Mouse (Mus musculus) mesoderm, embryonic 11.5 days (tissue): ENCODE results near the gene Vps52.
"Not testable (repeated sequence)": the region's sequence is repeated elsewhere in the genome, so short reads cannot be mapped to it uniquely, and the experiment has no call there.

Experiments
- DNase-seq: peaks from one replicate; pipeline ENCODE4 v3.0.0-alpha.2; 2012; ENCODE audit warnings: low read depth, low spot score

The Vps52 gene

DNA sequence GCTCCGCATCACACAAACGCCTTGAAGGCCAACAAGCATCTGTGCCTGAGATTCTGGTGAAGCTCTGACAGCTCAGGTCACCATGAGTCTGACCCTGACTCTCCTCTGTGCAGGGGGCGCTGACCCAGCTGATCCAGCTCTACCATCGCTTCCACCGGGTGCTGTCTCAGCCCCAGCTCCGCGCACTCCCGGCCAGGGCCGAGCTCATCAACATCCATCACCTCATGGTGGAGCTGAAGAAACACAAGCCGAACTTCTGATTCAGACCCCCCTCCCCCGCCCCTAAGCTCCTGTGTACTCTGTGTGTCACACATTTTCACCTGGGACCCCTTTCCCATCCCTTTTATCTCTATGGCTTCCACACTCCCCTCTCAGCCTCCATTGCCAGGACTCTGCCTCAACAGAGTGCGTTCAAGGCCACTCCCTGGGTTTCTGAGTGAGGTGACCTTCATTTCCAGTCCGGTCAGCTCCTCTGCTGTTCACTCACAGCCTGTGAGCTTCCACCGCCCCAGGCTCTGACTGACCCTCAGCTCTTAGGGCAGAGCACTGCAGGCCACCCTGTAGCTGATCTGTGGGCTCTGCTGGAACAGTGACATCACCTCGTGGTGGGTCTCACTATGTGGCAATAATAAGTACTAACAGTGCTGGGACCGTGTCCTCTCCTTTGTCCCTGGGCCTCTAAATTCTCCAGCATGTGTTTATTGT, 10.4 kb downstream of the Vps52 start:
- DNase-seq = no peak

DNA sequence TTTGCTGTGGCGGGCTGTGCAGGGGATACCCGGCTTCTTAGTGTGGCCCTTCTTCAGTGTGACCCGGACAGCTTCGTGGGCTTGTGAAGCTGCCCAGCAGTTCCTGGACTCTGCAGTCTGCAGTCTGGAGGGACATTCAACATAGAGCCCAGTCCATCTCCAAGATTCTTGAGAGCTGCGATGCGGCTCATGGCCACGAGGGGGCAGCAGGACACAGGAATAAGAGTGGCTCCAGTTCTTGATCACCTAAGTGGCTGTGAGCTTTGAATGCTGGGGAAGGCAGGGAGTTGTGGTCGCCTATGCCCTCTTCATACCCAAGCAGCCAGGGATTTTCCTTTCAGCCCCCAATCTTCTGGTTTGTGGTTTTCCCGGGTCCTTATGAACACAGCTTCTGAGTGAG, 12.9 kb downstream of the Vps52 start:
- DNase-seq = peak; percentile 76

DNA sequence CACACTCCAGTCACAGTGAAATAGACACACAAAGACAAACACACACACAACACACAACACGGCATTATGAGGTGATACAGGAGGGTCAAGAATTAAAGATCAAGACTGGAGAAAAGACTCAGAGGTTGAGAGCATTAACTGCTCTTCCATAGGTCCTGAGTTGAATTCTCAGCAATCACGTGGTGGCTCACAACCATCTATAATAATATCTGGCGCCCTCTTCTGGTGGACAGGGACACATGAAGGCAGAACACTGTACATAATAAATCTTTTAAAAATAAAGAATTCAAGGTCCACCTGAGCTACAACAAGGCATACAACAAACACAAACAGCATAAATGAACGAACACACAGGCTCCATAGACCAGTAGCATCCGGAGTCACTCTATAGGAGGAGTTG, 13.3 kb downstream of the Vps52 start:
- DNase-seq = peak; percentile 69

DNA sequence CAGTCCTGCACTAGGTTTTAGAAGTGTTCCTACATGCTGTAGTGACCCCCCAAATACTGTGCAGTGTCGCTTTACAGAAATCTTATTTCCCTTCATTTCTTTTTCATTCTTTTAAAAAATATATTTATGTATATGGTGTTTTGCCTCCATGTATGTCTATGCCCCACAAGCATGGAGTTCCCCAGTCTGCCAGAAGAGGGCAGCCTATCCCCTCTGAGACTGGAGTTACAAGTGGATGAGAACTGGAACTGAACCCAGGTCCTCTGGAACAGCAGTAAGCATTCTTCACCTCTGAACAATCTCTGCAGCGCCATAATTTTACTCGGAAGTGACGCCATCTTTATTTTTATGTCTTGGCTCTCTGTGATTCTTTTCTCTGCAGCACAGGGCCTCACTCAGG, 13.8 kb downstream of the Vps52 start:
- no peak for DNase-seq

GRCm38 (mm10) chr17:33972691-33973090, 17.1 kb downstream of the Vps52 start:
- DNase-seq = no peak

DNA sequence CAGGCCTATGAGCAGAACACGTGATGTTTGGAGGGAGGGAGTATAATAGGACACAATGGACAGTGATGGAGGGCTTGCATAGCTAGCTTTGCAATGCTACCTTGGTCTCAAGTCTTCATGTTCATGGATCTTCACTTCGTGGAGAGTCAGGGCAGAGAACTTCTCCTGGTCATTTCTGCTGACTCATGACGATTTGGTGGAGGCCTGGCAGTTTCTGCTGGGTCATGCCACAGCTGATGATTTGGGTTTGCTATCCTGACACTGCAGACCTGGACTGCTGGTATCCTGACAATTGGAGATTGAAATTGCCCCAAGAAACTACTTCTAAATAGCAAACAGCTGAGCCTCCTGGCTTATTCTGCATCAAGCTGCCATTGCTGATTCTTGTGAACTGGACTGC, 18.0 kb downstream of the Vps52 start:
- no peak for DNase-seq

DNA sequence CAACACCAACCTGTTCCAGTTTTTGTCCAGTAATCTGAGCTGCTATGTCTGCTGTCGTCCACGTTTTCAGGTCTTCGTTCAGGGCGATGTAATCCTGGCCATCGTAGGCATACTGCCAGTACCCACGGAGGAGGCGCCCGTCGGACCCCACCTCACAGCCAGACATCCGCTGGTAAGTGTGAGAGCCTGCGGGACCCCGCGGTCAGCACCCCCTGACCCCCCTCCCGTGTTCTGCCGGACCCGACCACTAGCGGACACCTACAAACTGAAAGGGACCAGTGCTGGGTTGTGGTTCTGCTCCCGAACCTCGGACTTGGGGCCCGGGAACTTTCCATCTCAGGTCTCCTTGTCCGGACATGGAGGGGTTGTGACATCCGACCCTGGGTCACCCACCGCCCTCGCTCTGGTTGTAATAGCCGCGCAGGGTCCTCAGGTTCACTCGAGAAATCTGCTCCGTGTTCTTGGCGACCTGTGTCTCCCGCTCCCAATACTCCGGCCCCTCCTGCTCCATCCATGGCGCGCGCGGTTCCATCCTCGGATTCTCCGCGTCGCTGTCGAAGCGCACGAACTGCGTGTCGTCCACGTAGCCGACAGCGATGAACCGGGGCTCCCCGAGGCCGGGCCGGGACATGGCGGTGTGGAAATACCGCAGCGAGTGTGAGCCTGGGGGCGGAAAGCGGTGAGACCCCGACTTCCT, 22.4 kb downstream of the Vps52 start:
- no peak for DNase-seq

DNA sequence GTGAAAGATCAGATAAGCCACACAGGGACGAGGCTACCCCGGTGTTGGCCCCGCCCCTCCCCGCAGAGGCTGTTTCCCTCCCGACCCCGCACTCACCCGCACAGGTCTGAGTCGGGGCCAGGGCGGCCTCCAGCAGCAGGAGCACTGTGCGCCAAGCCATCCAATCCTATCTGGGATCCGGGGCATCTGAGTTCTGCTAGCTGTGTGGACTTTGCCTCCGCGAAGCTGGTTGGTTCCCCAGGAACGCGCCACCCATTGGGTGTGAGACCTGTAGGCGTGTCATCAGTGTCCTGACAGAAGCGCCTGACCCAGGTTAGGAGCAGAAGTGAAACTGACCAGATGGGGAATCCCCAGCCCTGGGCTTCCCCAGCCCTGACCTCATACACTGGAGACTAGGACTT, 23.0 kb downstream of the Vps52 start:
- peak; percentile 41 for DNase-seq

- no peak for DNase-seq
Measured at GRCm38 (mm10) chr17:33979512-33980050, 24.0 kb downstream of the Vps52 start.

GRCm38 (mm10) chr17:33980181-33981035, 24.8 kb downstream of the Vps52 start:
- no peak for DNase-seq

- not testable (repeated sequence) for DNase-seq
Measured at GRCm38 (mm10) chr17:33981192-33981909, 25.7 kb downstream of the Vps52 start.

- not testable (repeated sequence) for DNase-seq
Measured at GRCm38 (mm10) chr17:33982136-33982535, 26.5 kb downstream of the Vps52 start.

- DNase-seq = peak; percentile 85
Measured at GRCm38 (mm10) chr17:33991788-33992664, 36.4 kb downstream of the Vps52 start.

DNA sequence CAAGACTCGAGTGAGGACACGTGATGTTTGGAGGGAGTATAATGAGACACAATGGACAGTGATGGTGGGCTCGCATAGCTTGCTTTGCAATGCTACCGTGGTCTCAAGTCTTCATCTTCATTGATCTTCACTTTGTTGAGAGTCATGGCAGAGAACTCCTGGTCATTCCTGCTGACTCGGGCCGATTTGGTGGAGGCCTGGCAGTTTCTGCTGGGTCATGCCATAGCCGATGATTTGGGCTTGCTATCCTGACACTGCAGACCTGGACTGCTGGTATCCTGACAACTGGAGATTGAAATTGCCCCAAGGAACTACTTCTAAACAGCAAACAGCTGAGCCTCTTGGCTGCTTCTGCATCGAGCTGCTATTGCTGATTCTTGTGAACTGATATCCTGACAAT, 39.3 kb downstream of the Vps52 start:
- DNase-seq = no peak

DNA sequence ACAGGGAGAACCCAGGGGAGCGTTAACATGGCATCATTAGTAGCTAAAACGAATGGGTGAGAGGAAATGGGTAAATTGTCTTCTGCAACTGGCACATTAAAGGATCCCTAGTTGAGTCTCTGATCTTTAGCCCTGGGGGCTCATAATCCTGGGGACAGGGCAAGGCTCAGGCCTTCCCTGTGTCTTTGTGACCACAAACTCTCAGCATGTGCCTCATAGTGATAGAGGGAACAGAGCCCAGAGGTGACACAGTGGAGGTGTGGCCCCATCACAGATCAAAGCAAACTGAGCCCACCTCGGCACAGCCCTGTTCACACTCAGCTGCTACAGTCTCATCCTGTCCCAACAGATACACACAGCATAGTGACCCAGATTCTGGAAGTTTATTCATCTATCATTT, 40.0 kb downstream of the Vps52 start:
- no peak for DNase-seq

DNA sequence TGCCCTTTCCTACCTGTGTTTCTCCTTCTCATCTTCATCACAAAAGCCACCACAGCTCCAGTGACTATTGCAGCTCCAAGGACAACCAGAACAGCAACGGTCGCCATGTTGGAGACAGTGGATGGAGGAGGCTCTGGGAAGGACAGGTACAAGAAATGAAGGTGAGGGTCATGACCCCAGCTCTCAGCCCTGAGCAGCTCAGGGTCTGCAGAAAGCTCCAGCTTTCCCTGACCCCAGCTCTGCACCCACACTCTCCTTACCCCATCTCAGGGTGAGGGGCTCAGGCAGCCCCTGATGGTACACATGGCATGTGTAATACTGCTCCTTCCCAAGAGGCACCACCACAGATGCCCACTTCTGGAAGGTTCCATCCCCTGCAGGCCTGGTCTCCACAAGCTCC, 41.4 kb downstream of the Vps52 start:
- DNase-seq = not testable (repeated sequence)

- DNase-seq = not testable (repeated sequence)
Measured at GRCm38 (mm10) chr17:33998697-33999096, 43.1 kb downstream of the Vps52 start.

GRCm38 (mm10) chr17:33999341-34000149, 43.9 kb downstream of the Vps52 start:
- no peak for DNase-seq

DNA sequence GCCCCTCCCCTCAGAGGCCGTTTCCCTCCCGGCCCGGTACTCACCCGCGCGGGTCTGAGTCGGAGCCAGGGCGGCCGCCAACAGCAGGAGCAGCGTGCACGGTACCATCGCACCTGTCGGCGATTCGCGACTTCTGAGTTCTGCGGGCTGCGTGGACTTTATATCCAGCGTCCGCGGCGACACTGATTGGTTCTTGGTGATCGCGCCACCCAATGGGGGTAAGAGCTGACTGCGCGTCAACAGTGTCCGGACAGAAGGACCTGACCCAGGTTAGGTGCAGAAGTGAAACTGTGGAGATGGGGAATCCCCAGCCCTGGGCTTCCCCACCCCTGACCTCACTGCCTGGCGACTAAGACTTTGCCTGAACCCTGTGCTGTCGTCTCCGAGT, 44.5 kb downstream of the Vps52 start, which contains the start of gene H2-K1:
TSS of gene H2-K1 (minus strand) at position 198 of the 388 bp plus-strand sequence.
- peak; percentile 88 for DNase-seq
